Mouse (Mus musculus): ENCODE measurements around the gene Spata1. TPM values are rescaled to one million over a fixed set of nuclear protein-coding genes. Genes with fewer than 3 reads are reported as not detected.

The Spata1 gene
- total and polyA plus RNA-seq, 2 experiments = 0.21 to 5.1 TPM

DNA sequence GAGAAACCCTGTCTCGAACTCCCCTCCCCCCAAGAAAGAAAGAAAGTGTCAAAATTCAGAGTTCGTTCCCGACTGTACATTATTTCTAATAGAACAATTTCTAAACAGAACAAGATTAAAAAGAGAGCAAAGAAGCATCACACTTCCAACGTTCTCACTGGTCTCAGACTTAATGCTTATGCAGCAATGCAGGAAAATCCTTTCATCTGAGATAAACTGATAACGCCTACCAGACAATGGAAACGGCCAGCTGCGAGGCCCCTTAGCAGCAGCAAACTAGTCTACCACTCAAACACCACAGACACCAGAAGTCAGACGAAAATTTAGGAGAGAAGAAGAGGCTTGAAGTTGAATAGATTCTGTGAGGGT is 22.1 kb upstream of the Spata1 start:
- Histone ChIP-seq H3K79me2 (ENCODE audit: control insufficient read depth, insufficient read depth, low read length) (peaks cover 13% of the 10 kb centered on the region; the same call in 1 of the 2 replicates), H3K9ac (ENCODE audit: low read depth, low read length) (peak overlapping the region; percentile 58), H3K36me3 (ENCODE audit: control insufficient read depth, insufficient read depth, low read length) (peaks cover 16% of the 10 kb centered on the region), H3K4me1 (ENCODE audit: control insufficient read depth, insufficient read depth, low read length) (peaks cover 4% of the 10 kb centered on the region; the same call in 1 of the 2 replicates), H3K4me3 (ENCODE audit: insufficient read depth, low read depth, low read length) (peak overlapping the region; percentile 95), H3K27ac (replicated peaks; ENCODE audit: insufficient read depth, low read depth, low read length) (peak overlapping the region; percentile 98), H3K27me3 (ENCODE audit: control insufficient read depth, insufficient read depth, low read length) (no peaks in the 10 kb centered on the region)
- TF ChIP-seq CTCF (IDR thresholded peaks at IDR 0.05; ENCODE audit: low read depth, low read length) (no peak), POLR2A (IDR thresholded peaks at IDR 0.05; ENCODE audit: extremely low read depth, insufficient read depth, low read length) (no peak)
- no peak for DNase-seq (ENCODE audit: extremely low read depth, low read depth, low spot score)
- 8% methylated on average over 8 of the region's 8 CpGs for WGBS

DNA sequence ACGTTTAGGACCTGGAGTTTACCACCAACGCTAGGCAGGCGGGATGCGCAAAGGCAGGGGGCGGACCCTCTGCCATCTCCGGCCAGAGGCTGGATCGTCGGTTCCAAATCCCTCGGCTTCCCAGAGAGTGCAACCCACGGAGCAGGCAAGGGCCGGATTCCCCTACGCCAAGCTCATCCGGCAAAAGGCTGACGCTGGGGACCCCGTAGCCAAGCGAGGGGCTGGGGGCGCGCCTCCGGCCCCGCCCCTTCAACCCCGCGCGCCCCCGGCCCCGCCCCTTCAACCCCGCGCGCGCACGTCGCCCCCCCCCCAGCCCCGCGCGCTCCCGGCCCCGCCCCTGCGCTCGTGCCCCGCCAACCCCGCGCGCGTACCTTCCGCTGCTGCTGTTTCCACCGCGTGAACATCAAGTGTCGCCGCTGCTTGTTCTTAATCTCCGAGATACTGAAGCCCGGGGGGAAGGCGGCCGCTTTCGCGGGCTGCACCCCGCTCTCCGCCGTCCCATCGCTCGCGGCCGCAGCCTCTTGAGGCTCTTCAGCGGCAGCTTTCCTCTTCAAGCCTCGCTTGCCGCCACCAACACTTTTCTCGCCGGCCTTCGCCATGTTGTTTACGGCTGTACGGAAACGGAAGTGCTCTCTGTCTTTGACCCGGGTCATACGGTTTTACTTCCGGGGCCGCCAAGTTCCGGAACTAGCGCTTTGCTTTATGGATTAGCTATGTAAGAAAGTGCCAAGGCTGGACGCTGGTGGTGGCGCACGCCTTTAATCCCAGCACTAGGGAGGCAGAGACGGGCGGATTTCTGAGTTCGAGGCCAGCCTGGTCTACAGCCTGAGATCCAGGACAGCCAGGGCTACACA is 21.5 kb upstream of the Spata1 start, which contains the start of gene Rpf1:
Gene Rpf1 (minus strand): TSS at position 632 of the 854 bp plus-strand sequence.
- Histone ChIP-seq H3K4me3 (ENCODE audit: insufficient read depth, low read depth, low read length) (peak within 1 kb of the TSS; percentile 95), H3K4me1 (ENCODE audit: control insufficient read depth, insufficient read depth, low read length) (peaks cover 4% of the 10 kb centered on the region; the same call in 1 of the 2 replicates), H3K9ac (ENCODE audit: low read depth, low read length) (peak within 1 kb of the TSS; percentile 95), H3K27me3 (ENCODE audit: control insufficient read depth, insufficient read depth, low read length) (no peaks in the 10 kb centered on the region), H3K36me3 (ENCODE audit: control insufficient read depth, insufficient read depth, low read length) (peaks cover 18% of the 10 kb centered on the region), H3K27ac (replicated peaks; ENCODE audit: insufficient read depth, low read depth, low read length) (peak within 1 kb of the TSS; percentile 98), H3K79me2 (ENCODE audit: control insufficient read depth, insufficient read depth, low read length) (peaks cover 13% of the 10 kb centered on the region; the same call in 1 of the 2 replicates)
- WGBS = under 1% methylated on average over 57 of the region's 82 CpGs
- peak; percentile 89 for DNase-seq (ENCODE audit: extremely low read depth, low read depth, low spot score)
- TF ChIP-seq CTCF (IDR thresholded peaks at IDR 0.05; ENCODE audit: low read depth, low read length) (no peak), POLR2A (IDR thresholded peaks at IDR 0.05; ENCODE audit: extremely low read depth, insufficient read depth, low read length) (no peak; the same call in 1 of the 2 replicates)

DNA sequence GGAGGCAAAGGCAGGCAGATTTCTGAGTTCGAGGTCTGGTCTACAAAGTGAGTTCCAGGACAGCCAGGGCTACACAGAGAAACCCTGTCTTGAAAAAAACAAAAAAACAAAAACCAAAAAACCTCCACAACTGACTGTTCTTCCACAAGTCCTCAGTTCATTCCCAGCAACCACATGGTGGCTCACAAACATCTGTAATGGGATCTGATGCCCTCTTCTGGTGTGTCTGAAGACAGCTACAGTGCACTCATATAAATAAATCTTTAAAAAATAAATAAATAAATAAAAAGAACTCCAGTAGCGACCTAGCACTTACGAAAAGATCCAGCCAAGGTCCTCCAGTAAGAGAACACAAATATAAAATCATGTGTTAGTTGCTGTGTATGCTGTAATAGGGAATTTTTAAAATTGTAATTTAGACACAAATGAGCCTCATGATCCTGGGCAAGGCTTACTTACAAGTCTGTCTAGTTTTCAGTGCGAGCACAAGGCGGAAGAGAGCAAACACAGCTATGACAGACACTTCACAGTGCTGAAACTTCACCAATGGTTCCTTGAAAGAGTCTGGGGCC is 20.8 kb upstream of the Spata1 start:
- Histone ChIP-seq H3K4me1 (ENCODE audit: control insufficient read depth, insufficient read depth, low read length) (peaks cover 4% of the 10 kb centered on the region; the same call in 1 of the 2 replicates), H3K36me3 (ENCODE audit: control insufficient read depth, insufficient read depth, low read length) (peaks cover 19% of the 10 kb centered on the region), H3K79me2 (ENCODE audit: control insufficient read depth, insufficient read depth, low read length) (peaks cover 13% of the 10 kb centered on the region; the same call in 1 of the 2 replicates), H3K27me3 (ENCODE audit: control insufficient read depth, insufficient read depth, low read length) (no peaks in the 10 kb centered on the region), H3K4me3 (ENCODE audit: insufficient read depth, low read depth, low read length) (peak overlapping the region; percentile 95), H3K27ac (replicated peaks; ENCODE audit: insufficient read depth, low read depth, low read length) (peak overlapping the region; percentile 66), H3K9ac (ENCODE audit: low read depth, low read length) (peak overlapping the region; percentile 86)
- 18% methylated on average over 5 of the region's 5 CpGs for WGBS
- DNase-seq (ENCODE audit: extremely low read depth, low read depth, low spot score) = peak; percentile 37
- TF ChIP-seq POLR2A (IDR thresholded peaks at IDR 0.05; ENCODE audit: extremely low read depth, insufficient read depth, low read length) (no peak), CTCF (IDR thresholded peaks at IDR 0.05; ENCODE audit: low read depth, low read length) (no peak)

DNA sequence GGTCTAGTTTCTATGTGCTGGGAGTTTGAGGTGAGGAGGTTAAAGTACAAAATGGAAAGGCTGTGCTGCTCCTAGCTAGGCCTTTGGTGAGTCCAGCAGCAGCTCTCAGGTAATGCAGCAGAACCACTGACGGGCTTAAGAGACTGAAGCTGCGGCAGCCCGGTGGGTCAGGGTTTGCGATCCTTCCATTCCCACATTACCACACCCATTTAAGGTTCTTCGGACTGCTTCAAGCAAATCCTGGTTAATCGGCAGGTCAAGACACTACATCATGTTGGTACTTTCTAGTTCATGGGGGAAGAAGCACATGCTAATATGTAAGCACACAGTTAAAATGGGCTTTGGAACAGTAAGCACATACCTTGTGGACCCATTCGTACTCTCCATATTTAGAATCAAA is 7.2 kb upstream of the Spata1 start:
- H3K27ac ChIP-seq (replicated peaks; ENCODE audit: insufficient read depth, low read depth, low read length) = no peak overlapping the region
- H3K27me3 ChIP-seq (ENCODE audit: control insufficient read depth, insufficient read depth, low read length) = no peaks in the 10 kb centered on the region
- peaks cover 51% of the 10 kb centered on the region for H3K36me3 ChIP-seq (ENCODE audit: control insufficient read depth, insufficient read depth, low read length)
- no peak for DNase-seq (ENCODE audit: extremely low read depth, low read depth, low spot score)
- WGBS = 96% methylated on average over 7 of the region's 7 CpGs
- no peak overlapping the region for H3K4me3 ChIP-seq (ENCODE audit: insufficient read depth, low read depth, low read length)
- H3K79me2 ChIP-seq (ENCODE audit: control insufficient read depth, insufficient read depth, low read length) = peaks cover 5% of the 10 kb centered on the region; the same call in 1 of the 2 replicates
- TF ChIP-seq CTCF (IDR thresholded peaks at IDR 0.05; ENCODE audit: low read depth, low read length) (no peak), POLR2A (IDR thresholded peaks at IDR 0.05; ENCODE audit: extremely low read depth, insufficient read depth, low read length) (no peak)
- H3K4me1 ChIP-seq (ENCODE audit: control insufficient read depth, insufficient read depth, low read length) = peaks cover 8% of the 10 kb centered on the region
- no peak overlapping the region for H3K9ac ChIP-seq (ENCODE audit: low read depth, low read length)

DNA sequence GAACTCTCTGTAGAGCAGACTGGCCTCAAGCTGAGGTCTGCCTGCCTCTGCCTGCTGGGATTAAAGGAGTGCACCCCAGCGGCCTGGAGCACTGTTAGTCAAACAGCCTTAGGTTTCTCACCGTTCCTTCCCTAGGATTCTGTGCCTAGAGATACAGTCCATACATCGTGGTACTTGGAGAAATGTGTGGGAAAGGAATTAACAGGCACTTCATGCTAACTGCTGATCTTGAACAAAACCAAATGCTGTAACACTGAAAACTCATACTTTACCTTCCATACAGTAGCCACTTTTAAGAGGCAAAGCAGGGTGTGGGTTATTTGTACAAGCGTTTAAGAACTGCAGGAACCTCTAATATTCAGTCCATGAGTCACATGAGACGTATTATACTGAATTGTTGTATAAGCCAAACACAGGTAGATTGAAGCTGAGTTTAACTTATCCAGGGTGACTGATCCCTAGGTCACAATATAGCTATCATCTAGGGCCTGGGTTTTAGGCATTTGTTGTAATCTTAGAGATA is 2.1 kb upstream of the Spata1 start:
- H3K4me3 ChIP-seq (ENCODE audit: insufficient read depth, low read depth, low read length) = no peak overlapping the region
- H3K9ac ChIP-seq (ENCODE audit: low read depth, low read length) = peak overlapping the region; percentile 27
- peaks cover 24% of the 10 kb centered on the region for H3K36me3 ChIP-seq (ENCODE audit: control insufficient read depth, insufficient read depth, low read length)
- TF ChIP-seq POLR2A (IDR thresholded peaks at IDR 0.05; ENCODE audit: extremely low read depth, insufficient read depth, low read length) = no peak
- TF ChIP-seq CTCF (IDR thresholded peaks at IDR 0.05; ENCODE audit: low read depth, low read length) = no peak
- H3K4me1 ChIP-seq (ENCODE audit: control insufficient read depth, insufficient read depth, low read length) = peaks cover 21% of the 10 kb centered on the region
- H3K27ac ChIP-seq (replicated peaks; ENCODE audit: insufficient read depth, low read depth, low read length) = no peak overlapping the region
- peaks cover 19% of the 10 kb centered on the region; the same call in 1 of the 2 replicates for H3K79me2 ChIP-seq (ENCODE audit: control insufficient read depth, insufficient read depth, low read length)
- 14% methylated on average over 5 of the region's 5 CpGs for WGBS
- H3K27me3 ChIP-seq (ENCODE audit: control insufficient read depth, insufficient read depth, low read length) = no peaks in the 10 kb centered on the region
- DNase-seq (ENCODE audit: extremely low read depth, low read depth, low spot score) = no peak

All from liver, adult 2 months (tissue).